Mouse (Mus musculus) embryonic facial prominence, embryonic 15.5 days (tissue): ENCODE data around the gene Gm20388. TPM values are rescaled to one million over a fixed set of nuclear protein-coding genes. Genes with fewer than 3 reads are reported as not detected.

Source experiments
- ATAC-seq: fragments of 200-750 bp; cut with Nextera tagmentation; 2 replicates; pipeline ENCODE4 v1.8.0; 2017; ENCODE audit warnings: low read depth, moderate TSS enrichment; ENCODE audit not compliant: insufficient number of reproducible peaks, low FRiP score, low TSS enrichment
- H3K27ac ChIP-seq: fragments of 300-500 bp; sonication (generic); replicated peaks from 2 replicates; pipeline ENCODE4 v1.5.1; 2015; ENCODE audit warnings: mild to moderate bottlenecking, inconsistent platforms
- H3K27me3 ChIP-seq: fragments of 300-500 bp; sonication (generic); 2 replicates; pipeline ENCODE4 v1.6.1; 2015; ENCODE audit warnings: inconsistent platforms
- H3K36me3 ChIP-seq: fragments of 300-500 bp; sonication (generic); 2 replicates; pipeline ENCODE4 v1.6.1; 2015; ENCODE audit warnings: mild to moderate bottlenecking, inconsistent platforms
- H3K4me1 ChIP-seq: fragments of 300-500 bp; sonication (generic); 2 replicates; pipeline ENCODE4 v1.6.1; 2015; ENCODE audit warnings: inconsistent platforms
- H3K4me2 ChIP-seq: fragments of 300-500 bp; sonication (generic); replicated peaks from 2 replicates; pipeline ENCODE4 v1.6.1; 2015; ENCODE audit warnings: mild to moderate bottlenecking, inconsistent platforms
- H3K4me3 ChIP-seq: fragments of 300-500 bp; sonication (generic); replicated peaks from 2 replicates; pipeline ENCODE4 v1.5.1; 2015; ENCODE audit warnings: mild to moderate bottlenecking, inconsistent platforms
- H3K9ac ChIP-seq: fragments of 300-500 bp; sonication (generic); 2 replicates; pipeline ENCODE4 v1.6.1; 2015; ENCODE audit warnings: inconsistent platforms
- H3K9me3 ChIP-seq: fragments of 300-500 bp; sonication (generic); replicated peaks from 2 replicates; pipeline ENCODE4 v1.6.1; 2016; ENCODE audit warnings: inconsistent platforms
- WGBS: fragments of 180-500 bp; shearing (Covaris S2); methylation state at CpG from one replicate; pipeline ENCODE4 v1.1.7; 2015; 5-methylcytosine and 5-hydroxymethylcytosine counted together
- polyA plus RNA-seq: library from polyadenylated mRNA; unstranded; fragments of >200 nt; fragmentation: Nextera tagmentation; extraction: Ambion mirVana; gene quantifications from 2 replicates; pipeline ENCODE4 v1.2.1, GENCODE M21; 2015

Gm20388 gene
- polyA plus RNA-seq, 1 experiment from 2014 or later: 8.0 TPM

DNA sequence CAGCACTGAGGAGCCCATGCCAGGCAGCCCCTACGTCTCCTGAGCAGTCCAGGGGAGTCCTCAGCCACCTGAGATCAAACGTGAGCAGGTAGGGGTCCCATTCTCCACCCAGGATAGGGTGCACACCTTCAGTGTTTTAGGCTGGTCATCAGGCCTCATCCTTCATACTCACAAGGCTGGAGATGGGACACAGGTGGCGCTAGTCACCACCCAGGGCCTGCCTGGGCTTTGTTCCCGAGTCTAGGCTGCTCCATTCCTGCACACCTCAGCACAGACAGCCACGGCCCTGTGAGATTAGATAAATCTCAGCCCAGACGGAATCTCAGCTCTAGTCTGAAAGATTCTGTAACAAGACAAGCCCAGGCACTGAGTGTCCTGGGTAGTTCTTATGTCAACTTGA lies 1993.3 kb downstream of the Gm20388 start:
- Histone ChIP-seq H3K27ac (no peak overlapping the region), H3K9me3 (no peaks in the 10 kb centered on the region), H3K36me3 (no peaks in the 10 kb centered on the region), H3K9ac (no peak overlapping the region), H3K27me3 (0 out of 2 replicates have a peak, but pooled peaks cover 4% of the 10 kb centered on the region), H3K4me3 (peak overlapping the region; percentile 15; the same call in 1 of the 2 replicates), H3K4me1 (peaks cover 55% of the 10 kb centered on the region), H3K4me2 (0 out of 2 replicates have a peak overlapping the region, but pooled peaks have one; percentile 8)
- WGBS: 58% methylated on average over 6 of the region's 6 CpGs
- ATAC-seq: no peak

DNA sequence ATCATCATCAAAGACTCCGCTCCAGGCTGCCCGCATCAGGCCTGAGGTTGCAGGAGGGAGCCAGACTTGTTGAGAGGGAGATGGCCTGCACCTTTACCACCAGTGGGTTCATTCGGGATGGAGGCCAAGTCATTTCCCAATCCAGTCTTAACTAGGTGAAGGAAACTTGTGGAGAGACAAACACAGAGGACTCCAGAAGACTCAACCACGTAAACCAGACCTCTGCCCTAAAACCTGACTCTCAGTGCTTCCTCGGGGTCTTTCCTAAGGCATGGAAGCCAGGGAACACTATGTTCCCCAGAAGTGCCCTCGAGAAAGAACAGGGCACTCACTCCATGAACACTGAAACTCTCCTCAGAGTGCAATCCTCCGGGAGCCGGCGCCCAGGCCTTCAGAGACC lies 1994.4 kb downstream of the Gm20388 start:
- Histone ChIP-seq H3K9me3 (no peaks in the 10 kb centered on the region), H3K9ac (no peak overlapping the region), H3K27ac (no peak overlapping the region), H3K4me1 (peaks cover 55% of the 10 kb centered on the region), H3K4me2 (peak overlapping the region; percentile 96), H3K36me3 (no peaks in the 10 kb centered on the region), H3K4me3 (peak overlapping the region; percentile 11; the same call in 1 of the 2 replicates), H3K27me3 (0 out of 2 replicates have a peak, but pooled peaks cover 7% of the 10 kb centered on the region)
- no peak for ATAC-seq
- WGBS: 80% methylated on average over 9 of the region's 9 CpGs

DNA sequence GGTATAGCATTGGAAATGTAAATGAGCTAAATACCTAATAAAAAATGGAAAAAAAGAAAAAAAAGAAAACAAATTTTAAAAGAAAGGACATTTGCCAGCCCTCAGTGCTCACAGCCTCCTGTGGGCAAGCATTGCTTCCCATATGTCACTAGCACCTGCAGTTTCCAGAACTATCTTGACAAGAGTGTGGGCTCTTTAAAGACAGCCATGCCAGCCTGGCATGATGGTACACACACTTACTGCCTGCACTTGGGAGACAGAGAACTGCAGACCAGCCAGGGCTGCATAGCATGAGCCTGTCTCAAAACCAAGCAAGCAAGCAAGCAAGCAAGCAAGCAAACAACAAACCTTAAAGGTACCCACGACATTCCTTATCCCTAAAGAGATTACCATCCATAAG lies 1994.8 kb downstream of the Gm20388 start:
- H3K9ac ChIP-seq: no peak overlapping the region
- ATAC-seq: no peak

DNA sequence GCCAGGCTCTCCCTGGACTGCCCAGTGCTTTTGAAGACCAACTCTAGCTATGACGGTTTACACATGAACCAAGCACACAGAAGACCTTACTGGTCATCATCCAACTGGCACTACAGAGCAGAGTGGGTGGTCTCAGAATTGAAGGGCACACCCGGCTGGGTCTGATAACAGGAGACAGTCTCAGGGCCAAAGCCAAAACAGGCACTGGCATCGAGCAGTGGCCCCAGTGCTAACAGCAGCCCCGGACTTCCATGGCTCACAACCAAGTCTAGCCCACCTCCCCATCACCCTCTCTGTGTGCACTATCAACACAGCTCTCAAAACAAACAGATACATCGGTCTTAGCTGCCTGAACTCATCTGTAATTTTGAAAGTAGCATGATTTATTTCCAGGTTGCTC lies 1995.2 kb downstream of the Gm20388 start:
- Histone ChIP-seq H3K4me2 (peak overlapping the region; percentile 96), H3K27me3 (0 out of 2 replicates have a peak, but pooled peaks cover 7% of the 10 kb centered on the region), H3K27ac (no peak overlapping the region), H3K4me1 (peaks cover 55% of the 10 kb centered on the region), H3K9me3 (no peaks in the 10 kb centered on the region), H3K36me3 (no peaks in the 10 kb centered on the region), H3K4me3 (peak overlapping the region; percentile 63), H3K9ac (no peak overlapping the region)
- no peak for ATAC-seq
- 21% methylated on average over 5 of the region's 5 CpGs for WGBS

More for the DNA sequence above, 1994.8 kb downstream of the Gm20388 start:
- Histone ChIP-seq H3K4me2 (peak overlapping the region; percentile 96), H3K27me3 (0 out of 2 replicates have a peak, but pooled peaks cover 7% of the 10 kb centered on the region), H3K4me1 (peaks cover 55% of the 10 kb centered on the region), H3K9me3 (no peaks in the 10 kb centered on the region), H3K4me3 (peak overlapping the region; percentile 63), H3K36me3 (no peaks in the 10 kb centered on the region), H3K27ac (no peak overlapping the region)
- WGBS: 48% methylated on average over 1 of the region's 1 CpGs

DNA sequence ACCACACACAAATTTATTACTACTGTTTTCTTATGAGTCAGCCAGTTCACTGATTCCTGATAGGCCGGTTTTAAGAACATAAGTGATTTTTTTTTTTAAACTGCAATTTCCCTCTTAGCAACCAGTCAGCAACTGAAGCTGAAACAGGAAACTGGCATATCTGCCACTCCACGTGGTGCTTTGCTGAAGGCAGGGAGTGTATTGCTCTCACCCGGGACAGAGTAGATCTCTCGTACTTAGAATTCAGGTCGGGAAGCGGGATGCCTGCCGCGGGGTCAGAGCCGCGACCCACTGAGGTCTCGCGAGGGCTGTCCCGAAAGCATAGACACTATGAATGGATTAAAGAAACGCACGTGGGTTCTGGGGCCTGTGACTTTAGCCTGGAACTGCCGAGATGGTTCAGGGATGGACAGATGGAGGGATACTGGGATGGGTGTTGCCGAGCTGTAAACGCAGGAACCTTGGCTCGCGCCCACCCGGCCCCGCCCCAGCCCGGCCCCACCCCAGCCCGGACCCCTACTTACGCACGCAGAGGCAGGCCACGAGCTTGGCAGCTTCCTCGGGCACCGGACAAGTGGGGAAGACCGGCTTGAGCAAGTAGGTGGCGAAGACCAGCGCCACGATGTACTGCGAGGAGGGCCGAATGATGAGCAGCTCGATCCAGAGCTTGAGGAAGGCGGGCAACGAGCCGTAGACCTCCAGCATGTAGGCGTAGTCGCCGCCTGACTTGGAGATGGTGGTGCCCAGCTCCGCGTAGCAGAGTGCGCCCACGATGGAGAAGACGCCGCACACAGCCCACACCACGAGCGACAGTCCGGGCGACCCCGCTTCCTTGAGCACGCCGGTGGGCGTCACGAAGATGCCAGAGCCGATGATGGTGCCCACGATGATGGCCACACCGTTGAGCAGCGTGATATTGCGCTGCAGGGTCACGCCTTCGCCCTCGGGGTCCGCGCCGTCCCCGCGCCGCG lies 1996.2 kb downstream of the Gm20388 start:
- ATAC-seq: peak; percentile 39
- WGBS: under 1% methylated on average over 71 of the region's 72 CpGs

DNA sequence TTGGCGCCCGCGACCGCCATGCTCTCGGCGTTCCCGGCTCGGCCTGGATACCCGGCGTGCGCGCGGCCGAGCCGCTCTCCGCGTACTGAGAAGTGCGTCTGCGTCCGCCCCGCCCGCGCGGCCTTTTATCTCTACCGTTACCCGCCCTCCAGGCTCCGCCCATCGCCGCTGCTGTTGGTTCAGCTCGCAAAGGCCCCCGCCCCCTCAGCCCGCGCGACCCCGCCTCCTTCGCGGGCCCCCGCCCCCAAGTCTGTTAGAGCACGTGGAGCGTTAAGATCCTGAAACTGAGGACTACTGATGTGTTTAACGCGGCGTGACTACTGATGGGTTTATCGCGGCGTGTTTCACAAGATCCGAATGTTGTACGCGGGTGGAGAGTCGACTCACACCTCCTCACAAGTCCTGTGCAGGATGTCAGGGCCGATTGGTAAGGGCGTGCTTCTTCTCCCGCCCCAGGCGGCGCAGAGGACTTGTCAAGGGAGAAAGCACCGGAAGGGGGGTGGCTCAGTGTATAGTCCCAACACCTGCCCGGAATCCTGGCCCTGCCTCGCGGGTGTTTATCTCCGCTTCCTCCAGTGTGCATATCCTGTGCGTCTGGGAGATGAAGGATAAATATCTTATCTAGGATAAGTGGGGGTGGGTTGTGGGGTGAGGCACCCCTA lies 1997.1 kb downstream of the Gm20388 start, which contains the start of gene Slc7a5:
Gene Slc7a5, minus strand, starts transcription at position 108 of the 662 bp plus-strand sequence.
- ATAC-seq: peak; percentile 92
- H3K4me3 ChIP-seq: peak within 1 kb of the TSS; percentile 63
- no peaks in the 10 kb centered on the region for H3K36me3 ChIP-seq
- peak within 1 kb of the TSS; percentile 35 for H3K9ac ChIP-seq
- H3K27ac ChIP-seq: no peak within 1 kb of the TSS
- no peaks in the 10 kb centered on the region for H3K9me3 ChIP-seq
- H3K27me3 ChIP-seq: 0 out of 2 replicates have a peak, but pooled peaks cover 7% of the 10 kb centered on the region
- under 1% methylated on average over 60 of the region's 61 CpGs for WGBS
- H3K4me1 ChIP-seq: peaks cover 40% of the 10 kb centered on the region
- peak within 1 kb of the TSS; percentile 96 for H3K4me2 ChIP-seq

More for the DNA sequence above, 1996.2 kb downstream of the Gm20388 start:
- Histone ChIP-seq H3K4me2 (peak overlapping the region; percentile 96), H3K27me3 (0 out of 2 replicates have a peak, but pooled peaks cover 7% of the 10 kb centered on the region), H3K4me3 (peak overlapping the region; percentile 63), H3K27ac (no peak overlapping the region), H3K9me3 (no peaks in the 10 kb centered on the region), H3K9ac (peak overlapping the region; percentile 35), H3K36me3 (no peaks in the 10 kb centered on the region), H3K4me1 (peaks cover 45% of the 10 kb centered on the region)

DNA sequence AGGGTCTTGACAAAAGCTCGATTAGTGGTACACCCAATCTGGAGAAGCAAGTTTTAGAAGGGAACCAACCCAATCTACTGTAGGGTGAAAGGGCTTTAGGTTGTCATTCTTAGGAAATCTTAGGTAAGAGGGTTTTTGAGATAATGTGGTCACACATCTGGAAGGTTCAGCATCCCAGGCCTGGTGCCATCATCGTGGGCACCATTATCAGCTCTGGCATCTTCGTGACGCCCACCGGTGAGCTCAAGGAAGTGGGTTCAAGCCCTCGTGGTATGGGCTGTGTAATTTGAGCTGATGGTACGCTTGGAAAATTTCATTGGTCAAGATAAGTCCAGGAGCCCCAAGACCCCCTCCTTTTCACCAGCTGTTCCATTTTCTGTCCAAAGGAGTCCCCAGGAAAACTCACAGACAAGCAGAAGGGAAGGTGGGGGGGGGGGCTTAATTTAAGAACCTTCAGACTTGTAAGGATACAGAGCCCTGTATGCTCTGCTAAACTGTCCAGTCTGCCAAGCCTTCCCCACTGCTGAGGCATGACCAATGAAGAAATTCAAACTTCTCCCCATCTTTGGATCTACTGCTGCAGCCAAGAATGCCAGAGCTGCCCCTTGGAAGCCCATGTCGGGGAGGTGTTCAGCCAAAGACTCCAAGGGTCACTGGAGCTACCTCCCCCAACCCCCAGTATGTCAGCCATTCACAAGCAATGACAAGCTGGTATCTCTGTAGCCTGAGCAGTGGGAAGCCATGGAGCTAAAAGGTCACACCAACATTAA lies 1997.9 kb downstream of the Gm20388 start:
- 51% methylated on average over 8 of the region's 8 CpGs for WGBS
- Histone ChIP-seq H3K4me3 (no peak overlapping the region), H3K4me2 (peak overlapping the region; percentile 96), H3K27ac (no peak overlapping the region), H3K36me3 (no peaks in the 10 kb centered on the region), H3K27me3 (0 out of 2 replicates have a peak, but pooled peaks cover 7% of the 10 kb centered on the region), H3K4me1 (peaks cover 34% of the 10 kb centered on the region), H3K9ac (no peak overlapping the region), H3K9me3 (no peaks in the 10 kb centered on the region)
- ATAC-seq: no peak

DNA sequence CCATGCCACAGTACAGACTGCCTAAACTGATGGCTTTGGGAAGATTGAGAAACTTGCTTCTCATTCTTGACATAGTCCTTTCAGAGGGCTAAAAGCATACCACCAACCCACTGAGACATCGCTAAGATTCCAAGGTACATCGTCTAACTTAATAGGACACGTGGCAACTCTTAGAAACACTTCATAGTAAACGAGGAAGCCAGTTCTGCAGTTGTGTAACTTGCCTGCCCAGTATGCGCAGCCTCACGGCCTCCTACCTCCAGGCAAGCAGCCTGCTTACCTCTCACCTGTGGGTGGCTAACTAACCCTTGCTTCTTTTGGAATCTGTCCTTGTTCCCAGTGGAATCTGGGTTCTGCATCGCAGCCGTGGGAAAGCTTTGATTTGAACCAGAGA lies 1998.5 kb downstream of the Gm20388 start:
- no peak overlapping the region for H3K27ac ChIP-seq
- peaks cover 29% of the 10 kb centered on the region for H3K4me1 ChIP-seq
- no peak for ATAC-seq
- no peak overlapping the region for H3K4me3 ChIP-seq
- 0 out of 2 replicates have a peak, but pooled peaks cover 7% of the 10 kb centered on the region for H3K27me3 ChIP-seq
- H3K9me3 ChIP-seq: no peaks in the 10 kb centered on the region
- no peak overlapping the region for H3K9ac ChIP-seq
- H3K4me2 ChIP-seq: no peak overlapping the region
- no peaks in the 10 kb centered on the region for H3K36me3 ChIP-seq
- WGBS: 50% methylated on average over 8 of the region's 8 CpGs

DNA sequence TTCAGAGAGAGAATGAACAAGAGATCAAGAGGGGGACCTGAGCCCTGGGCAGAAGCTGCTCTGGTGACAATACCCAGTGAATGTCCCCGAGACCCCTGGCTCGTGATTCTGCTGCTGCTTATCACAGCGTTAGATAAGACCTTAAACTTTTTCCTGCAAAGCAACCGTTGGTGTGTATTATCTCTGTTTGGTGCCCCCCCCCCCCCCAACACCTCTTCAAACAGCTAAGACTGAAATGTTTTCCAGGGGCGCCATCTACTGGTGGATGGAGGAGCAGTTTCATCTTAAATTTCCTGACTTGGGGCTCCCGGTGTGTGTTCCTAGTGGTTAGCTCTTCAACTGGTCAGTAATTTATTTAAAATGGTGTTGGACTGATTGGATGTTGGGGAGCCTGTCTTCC lies 1999.0 kb downstream of the Gm20388 start:
- Histone ChIP-seq H3K4me1 (peaks cover 27% of the 10 kb centered on the region), H3K9me3 (no peaks in the 10 kb centered on the region), H3K4me2 (no peak overlapping the region), H3K4me3 (no peak overlapping the region), H3K9ac (no peak overlapping the region), H3K27ac (no peak overlapping the region), H3K27me3 (0 out of 2 replicates have a peak, but pooled peaks cover 7% of the 10 kb centered on the region), H3K36me3 (no peaks in the 10 kb centered on the region)
- ATAC-seq: no peak
- WGBS: 10% methylated on average over 6 of the region's 6 CpGs

DNA sequence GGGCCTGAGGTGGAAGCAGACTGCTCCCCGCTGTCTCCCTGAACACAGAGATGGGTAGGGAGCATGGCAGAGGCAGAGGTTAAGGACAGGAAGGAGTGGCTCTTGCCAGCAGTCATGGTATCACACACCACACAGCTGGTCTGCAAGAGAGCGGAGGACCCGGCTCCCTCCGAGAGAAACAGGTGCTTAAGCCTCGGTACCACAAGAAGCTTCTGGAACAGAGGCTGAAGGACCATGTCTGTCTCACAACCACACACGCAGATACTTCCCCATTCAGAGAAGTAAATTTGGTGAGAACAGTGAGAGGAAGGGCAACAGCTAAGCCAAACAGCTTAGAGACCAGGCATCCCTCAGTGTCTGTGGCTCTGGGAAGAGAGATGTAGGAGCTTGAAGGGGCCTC lies 2000.8 kb downstream of the Gm20388 start:
- H3K9ac ChIP-seq: no peak overlapping the region

More for the DNA sequence above, 2000.8 kb downstream of the Gm20388 start:
- Histone ChIP-seq H3K9me3 (no peaks in the 10 kb centered on the region), H3K27me3 (0 out of 2 replicates have a peak, but pooled peaks cover 7% of the 10 kb centered on the region), H3K36me3 (no peaks in the 10 kb centered on the region), H3K4me1 (peaks cover 13% of the 10 kb centered on the region), H3K4me3 (no peak overlapping the region), H3K27ac (no peak overlapping the region), H3K4me2 (no peak overlapping the region)
- ATAC-seq: no peak
- 83% methylated on average over 6 of the region's 6 CpGs for WGBS
